Mouse (Mus musculus): Measurements from ENCODE around the gene D330020A13Rik.
"Not testable (repeated sequence)": the region's sequence is repeated elsewhere in the genome, so short reads cannot be mapped to it uniquely, and the experiment has no call there.

The D330020A13Rik gene

DNA sequence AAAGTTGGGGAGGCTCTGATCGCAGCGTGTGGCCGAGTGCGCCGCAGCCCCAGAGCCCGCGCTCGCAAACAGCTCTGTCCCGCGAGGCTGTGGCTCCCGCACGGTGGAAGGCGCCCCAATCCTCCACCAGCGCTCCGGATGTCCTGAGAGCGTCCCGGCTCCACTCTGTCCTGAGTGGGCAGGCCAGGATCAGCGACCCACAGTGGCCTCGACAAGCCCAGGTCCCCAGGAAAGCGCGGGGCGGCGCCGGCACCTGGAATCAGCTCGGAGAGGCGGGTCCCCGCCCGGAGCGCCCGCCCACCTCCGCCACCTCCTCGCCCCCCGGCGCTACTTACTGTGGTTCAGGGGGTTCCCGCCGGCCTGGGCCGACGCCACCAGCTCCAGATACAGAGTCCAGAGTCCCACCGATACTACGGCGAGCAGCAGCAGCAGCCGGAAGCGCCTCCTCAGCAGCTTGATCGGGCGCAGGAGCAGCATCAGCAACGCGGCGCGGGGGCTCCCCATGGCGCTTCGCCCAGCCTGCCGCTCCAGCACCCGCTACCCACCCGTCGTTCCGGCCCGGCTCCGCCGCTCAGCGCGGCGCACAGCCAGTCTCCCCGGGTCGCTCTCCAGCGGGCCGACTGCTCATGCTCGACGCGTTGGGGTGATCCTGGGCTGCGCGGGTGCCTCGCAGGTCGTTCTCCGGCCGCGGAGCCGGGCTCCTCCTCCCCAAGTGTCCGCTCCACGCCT is at the start of gene D330020A13Rik, which contains the start of gene B4galnt3:
TSS of gene D330020A13Rik (plus strand) at position 309 of the 729 bp plus-strand sequence.
TSS of gene B4galnt3 (minus strand) at position 504 of the 729 bp plus-strand sequence.
- DNase-seq: peak; percentile 48 to 49

DNA sequence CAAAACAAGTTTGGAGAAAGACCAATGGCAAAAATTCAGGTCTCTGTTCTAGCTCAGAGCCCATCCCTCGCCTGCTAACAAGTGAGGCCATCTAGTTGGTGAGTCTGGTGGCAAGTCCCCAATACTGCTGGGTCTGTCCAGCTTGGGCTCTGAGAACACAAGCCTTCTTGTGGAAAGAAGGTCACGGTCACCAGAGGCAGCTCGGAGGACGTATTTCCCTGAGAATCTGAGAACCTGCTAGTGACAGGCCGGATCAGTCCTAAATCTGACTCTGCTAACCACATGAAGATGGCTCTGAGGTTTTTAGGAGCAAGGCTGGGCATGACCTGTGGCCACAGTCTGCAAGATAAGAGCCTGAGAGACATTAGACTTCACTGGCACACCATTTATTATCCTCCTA is 47.5 kb upstream of the D330020A13Rik start:
- no peak for DNase-seq

DNA sequence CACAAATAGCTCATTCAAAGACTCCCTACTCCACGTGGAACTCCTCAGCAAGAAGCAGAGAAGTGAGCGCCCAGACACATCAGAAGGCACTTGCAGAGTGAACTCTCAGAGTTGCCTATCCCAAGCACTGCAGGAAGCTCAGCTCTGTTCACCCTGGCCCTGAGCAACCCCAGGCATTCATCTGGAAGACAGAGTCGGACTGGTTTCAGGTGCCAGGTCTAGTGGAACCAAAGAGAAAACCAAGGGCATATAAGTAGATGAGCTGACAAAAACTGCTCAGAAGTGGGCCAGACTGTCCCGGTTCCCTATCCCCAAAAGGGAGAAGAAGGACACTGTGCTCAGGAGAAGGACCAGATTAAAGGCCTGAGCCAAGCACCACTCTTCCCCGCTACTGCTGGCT is 44.3 kb upstream of the D330020A13Rik start:
- DNase-seq: no peak

DNA sequence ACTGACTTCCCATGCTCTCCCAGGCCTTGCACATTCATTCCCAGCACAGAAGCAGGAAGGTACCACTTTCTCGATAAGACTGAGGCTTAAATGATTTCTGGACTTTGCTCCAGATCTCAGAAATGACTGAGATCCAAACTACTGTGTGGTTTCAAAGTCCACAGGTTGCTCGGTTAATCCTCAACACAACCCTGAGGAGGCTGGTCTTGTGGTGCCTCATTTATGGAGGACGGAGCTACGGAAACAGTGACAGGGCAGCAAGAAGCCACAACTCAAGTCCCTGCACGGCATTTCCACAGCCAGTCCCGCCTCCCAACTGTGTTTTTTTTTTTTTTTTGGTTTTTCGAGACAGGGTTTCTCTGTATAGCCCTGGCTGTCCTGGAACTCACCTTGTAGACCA is 43.2 kb upstream of the D330020A13Rik start:
- DNase-seq: no peak

DNA sequence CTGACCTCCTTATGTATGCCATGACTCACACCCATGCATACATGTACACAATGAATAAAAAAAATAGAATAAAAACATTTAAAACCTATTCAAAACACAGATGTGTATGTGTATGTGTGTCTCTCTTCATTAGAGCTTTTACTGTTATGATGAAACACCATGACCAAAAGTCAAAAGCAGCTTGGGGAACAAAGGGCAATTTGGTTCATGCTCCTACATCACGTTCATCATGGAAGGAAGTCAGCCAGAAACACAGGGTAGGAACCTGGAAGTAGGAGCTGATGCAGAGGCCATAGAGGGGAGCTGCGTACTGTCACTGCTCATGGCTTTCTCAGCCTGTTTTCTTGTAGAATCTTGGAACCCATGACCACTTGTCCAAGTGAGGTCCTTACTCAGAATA is 41.4 kb upstream of the D330020A13Rik start:
- no peak for DNase-seq

DNA sequence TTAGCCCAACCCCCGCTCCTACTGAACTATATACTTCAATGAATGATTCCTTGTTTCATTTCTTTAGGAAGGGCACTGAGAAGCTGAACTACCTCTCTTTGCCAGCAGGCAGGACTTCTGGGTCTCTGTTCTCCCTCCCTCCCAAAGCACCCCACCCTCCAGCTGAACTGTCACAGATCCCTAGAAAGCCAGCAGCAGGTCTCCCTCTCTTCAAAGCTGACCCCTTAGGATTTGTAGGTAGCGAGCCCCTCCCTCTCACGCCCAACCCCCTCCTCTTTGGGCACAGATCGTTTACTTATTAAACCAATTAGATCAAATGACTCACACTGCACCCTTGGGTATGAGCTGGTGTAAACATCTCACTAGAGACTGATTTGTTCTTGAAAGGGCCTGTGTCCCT is 39.5 kb upstream of the D330020A13Rik start:
- DNase-seq: no peak

DNA sequence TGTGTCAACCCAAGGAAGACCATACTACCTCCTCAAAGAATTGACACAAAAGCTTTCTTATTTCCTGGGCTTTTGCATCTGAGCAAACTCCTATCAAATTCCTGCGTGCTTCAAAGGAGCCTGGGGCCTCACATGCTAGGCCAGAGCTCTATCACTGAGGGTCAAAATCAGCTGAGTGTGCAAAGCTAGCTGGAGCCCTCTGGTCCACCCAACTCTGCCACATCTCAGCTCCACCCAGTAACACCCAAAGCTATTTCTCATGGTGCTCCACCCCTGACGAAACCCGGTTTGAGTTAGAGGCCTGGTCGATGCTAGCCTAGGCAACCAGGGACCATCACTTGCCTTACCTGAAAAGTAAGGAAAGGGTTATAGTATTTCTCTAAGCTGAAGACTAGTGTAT is 39.0 kb upstream of the D330020A13Rik start:
- no peak for DNase-seq

DNA sequence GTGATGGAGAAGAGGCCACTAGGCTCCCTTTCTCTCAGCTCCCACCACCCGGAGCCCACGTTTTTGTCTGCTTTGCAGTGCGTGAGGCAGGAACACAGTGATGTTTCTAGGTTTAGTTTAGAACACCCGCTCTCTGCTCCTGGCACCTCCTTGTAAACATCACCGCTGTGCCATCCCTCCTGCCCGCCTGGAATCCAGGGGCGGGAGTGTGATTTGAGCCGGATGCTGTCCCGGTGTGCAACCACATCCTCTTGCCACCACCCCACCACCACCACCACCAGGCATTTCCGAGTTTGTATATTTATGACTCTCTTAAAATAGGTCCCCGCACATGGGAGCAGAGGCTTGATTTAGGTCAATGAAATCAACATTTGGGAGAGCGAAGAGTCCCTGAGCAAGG is 38.5 kb upstream of the D330020A13Rik start:
- no peak for DNase-seq

DNA sequence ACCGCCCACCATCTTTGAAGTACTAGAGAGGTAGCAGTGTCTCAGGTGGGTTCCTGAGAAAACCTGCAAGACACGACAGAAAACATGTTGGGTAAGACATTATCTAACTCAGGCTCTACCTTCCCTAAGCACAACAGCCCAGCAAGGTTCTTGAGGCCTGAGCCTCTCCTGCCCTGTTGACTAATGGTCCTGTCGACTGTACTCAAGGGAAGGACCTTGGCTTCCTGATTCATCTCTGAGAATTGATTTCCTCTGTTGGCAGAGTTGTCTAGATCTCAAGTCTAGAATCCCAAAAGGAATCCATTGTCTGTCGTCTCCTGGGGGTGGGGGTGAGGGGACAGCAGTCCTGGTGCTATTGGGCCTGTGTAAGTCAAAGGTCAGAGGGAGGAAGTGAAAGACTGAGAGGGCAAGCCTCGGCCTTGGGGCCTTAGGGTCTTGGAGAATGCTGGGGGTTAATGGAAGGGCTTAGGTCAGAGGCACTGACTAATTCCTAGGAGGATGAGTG is 37.7 kb upstream of the D330020A13Rik start:
- no peak for DNase-seq

DNA sequence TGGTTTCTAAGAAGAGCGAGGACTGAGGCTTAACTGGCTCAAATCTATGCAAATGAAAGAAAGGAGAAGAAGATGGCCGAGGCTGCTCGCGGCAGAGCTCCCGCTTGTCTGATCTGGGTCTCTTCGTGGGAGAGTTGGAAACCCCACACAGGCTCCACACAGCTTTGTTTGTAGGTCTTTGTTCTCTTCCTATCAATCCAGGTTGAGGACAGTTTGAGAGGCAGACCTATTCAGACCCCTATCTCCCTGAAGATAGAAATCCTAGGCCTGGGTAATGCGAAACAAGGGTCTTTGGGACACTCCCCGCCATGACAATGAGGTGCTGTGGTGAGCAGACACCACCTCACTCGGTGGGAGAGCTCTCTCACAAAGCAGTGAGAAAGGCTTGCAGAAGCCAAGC is 34.7 kb upstream of the D330020A13Rik start:
- no peak for DNase-seq

DNA sequence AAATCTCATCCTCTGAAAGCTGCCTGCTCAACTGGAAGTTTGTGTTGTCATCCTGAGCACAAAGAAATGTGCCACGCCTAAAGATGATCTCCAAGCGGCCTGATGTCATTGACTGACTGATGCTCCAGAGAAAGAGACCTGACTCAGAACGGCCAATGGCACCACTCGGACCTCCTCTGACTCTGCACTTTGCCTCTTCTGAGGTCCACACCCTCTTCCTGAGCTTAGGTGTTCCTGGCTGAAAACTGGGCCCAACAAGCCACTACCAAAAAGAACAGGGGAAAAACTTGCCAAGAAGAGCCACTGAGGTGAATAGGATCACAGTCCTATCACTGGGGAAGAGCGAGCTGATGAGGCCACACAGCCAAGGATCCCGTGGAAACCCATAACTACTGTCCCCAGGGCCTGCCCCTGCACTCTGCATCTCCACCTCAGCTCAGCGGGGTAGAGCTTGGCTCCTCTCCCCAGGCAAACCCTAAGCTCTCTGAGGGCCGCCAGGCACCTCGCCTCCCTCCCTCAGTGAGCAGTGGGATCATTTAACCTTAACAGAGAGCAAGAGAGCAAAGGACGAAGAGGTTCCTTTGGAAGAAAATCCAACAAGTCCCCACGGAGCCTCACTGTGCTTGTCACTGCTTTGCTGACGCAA is 31.2 kb upstream of the D330020A13Rik start:
- DNase-seq: no peak

DNA sequence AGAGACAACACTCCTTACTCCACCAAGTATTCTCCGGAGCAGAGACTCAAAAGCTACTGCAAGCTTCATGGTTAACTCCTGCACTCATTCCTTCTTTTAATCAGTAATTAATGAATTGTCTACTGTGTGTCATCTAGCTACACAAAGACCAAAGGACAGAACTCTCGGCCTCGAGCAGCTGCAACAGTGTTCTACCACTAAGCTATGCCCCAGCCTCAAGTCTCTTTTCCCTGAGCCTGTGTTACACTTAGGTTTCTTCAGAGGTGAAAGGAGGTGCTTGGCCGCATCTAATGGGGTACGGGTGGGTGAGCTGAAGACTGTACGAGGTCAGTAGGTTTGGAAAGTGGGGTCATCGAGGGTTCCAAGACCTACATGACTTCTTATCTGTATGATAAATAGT is 30.6 kb upstream of the D330020A13Rik start:
- DNase-seq: no peak

DNA sequence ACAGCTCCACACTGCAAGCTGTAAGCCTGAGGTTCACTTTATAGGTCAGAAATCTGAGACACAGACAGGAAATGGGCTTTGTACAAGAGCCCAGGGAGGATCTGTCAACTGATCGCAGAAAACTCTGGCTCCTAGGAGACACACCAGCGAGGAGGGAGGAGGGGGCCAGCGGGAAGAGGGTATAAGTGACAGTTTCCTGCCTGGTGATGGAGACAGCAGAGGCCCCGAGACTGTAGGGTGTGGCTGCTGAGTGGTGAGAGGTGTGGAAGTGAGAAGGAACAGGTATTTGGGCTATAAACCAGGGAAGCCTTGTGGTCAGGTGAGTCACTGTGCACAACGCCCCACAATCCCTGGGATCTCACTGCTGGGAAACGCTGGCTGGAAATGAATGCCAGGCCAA is 30.0 kb upstream of the D330020A13Rik start:
- DNase-seq: no peak

DNA sequence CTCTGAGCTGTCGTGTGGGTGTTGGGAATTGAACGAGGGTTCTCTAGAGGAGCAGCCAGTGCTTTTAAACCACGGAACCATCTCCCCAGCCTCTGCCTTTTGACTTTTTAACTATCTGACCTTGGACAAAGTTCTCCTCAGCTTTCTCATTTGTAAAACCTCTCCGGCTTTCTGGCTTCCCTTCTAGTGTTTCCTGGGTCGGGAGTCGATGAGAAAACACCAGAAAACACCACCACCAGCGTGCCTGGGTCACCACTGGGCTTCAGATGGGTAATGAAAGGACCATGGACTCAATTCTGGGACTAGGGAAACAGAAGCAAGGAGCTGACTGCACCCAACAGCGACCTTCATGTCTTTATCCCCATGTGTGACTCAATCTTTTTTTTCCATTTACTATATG is 20.0 kb upstream of the D330020A13Rik start:
- no peak for DNase-seq

DNA sequence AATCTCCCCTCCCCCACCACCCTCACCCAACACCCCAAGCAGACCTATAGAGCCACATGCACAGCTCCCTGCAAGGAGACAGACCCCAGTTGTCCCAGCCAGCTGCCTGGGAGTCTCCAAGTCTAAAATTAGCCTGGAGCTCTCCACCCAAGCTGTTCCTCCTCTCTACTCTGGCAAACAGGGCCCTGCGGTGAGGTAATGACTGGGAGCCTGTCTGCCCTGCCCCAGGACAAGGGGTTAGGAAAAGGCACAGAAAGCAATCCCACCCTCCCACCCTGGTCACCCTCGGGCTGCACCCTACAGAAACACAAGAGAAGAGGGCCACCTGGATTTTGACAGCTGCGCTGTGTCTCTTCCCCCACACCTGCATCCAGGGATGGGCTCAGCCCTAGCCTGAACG is 19.3 kb upstream of the D330020A13Rik start:
- DNase-seq: no peak

DNA sequence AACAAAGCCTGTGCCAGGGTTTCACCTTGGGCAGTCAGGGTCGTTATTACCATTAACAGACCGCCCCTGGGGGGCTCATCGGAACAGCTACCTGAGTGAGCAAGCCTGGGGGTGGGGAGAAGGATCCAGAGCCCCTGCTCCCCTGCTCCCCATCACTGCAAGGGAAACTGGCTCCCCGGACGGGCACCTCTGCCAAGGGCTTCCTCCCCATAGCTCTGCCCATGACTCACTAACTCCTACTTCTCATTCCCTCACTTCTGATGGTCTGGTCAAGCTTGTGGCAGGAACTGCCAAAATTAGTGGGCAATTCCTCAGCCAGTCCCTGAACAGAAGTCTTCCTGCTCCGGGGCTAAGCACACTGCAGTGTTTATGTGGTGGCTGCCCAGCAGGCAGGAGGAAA is 18.9 kb upstream of the D330020A13Rik start:
- no peak for DNase-seq

DNA sequence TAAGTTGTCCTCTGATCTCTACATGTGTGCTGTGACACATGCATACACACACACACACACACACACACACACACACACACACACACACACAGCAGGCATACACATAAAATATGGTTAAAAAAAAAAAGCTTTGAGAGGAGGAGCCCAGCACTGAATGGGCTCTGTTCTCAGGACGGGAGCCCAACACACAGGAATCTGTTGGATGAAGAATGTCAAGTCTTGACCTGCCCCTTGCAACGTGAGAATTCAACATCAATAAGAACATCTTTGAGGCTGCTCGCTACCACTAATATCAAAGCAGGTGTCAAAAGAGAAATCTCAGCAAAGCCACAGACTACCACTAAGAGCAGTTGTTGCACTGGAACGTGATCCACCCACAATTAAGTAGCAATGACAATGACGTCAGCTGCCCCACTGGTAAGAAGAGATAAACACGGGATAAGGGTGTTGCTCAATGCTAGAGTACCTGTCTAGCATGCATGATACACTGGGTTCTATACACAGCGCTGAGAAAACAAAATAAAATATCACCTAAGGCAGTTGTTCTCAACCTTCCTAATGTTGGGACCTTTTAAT is 17.2 kb upstream of the D330020A13Rik start:
- no peak for DNase-seq

DNA sequence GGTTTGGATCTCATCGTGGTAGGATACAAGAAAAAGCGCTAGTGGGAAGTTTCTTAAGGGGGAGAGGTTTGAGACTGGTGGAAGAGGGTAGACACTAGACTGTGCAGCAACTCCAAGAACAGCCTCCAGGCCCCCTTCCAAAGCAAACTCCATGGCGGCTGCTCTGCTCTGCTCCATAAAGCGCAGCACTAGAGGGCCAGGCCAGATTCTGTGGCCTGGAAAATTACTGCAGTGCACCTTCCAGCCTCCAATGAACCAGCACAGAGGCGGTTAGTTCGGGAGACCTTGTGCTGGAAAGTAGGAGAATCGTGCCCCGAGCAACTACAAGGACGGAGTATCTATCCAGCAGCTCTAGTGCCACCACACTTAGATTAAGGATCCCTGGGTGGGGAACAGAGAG is 6.9 kb upstream of the D330020A13Rik start:
- DNase-seq: no peak

DNA sequence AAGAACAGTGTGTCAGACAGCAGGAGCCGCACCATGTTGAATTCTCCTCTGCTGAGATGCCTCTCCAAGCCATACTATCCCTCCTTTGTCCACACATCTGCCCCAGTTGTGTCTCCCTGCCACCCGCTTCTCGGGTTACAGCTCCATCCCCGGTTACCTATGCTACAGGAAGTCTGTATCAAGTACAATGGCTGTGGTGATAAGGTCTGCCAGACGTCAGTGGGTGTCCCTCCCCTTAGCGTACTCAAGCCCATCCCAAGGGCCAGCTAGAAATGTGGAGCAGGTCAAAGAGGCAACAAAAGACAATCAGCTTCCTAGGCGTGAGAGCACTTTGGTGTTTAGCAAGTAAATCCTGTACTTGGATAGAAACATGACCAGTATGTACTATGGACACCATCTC is 5.6 kb upstream of the D330020A13Rik start:
- DNase-seq: no peak

DNA sequence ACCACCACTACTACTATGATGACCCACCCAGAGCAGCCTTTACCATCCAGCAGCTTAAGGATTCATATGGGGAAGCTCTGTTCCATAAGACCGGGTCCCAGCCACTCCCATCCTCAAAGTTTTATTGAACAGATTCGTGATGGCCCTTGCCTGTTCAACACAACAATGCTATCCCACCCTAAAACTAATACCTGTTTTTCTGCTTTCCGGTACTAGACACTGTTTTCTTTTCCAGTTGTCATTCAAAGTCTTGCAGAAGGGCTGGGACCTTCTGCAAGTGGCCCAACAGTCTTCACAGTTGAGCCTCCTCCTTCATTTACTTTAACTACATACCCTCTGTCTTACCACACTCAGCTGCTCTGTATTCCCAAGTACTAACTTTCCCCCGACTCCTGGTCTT is 4.7 kb upstream of the D330020A13Rik start:
- DNase-seq: no peak

DNA sequence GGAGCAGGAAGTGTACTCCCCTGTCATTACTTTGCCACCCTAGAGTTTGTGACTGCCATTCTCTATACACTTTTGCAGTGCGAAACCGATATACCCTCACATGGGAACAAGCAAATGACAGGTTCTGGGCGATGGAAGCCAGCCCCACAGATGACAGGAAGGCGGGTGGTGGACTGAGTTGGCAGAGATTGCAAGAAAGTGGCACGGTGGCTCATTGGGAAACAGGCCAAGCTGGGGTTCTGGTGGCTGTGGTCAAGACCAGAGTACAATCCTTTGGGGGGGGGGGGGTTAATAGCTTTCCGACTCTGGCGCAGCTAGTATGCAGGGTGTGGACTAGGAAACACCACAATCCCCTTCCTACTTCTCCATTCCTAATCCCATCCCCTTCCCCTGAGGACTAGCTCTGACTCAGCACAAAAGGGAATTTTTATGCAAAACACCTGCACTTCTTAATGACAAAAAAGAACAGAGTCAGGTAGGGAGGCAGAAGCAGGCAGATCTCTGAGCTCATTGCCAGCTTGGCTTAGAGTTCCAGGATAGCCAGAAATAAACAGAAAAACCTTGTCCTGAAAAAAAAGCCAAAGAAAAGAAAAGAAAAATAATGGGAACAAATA is 2.7 kb upstream of the D330020A13Rik start:
- DNase-seq: peak in 1 of 2 experiments; percentile 29

DNA sequence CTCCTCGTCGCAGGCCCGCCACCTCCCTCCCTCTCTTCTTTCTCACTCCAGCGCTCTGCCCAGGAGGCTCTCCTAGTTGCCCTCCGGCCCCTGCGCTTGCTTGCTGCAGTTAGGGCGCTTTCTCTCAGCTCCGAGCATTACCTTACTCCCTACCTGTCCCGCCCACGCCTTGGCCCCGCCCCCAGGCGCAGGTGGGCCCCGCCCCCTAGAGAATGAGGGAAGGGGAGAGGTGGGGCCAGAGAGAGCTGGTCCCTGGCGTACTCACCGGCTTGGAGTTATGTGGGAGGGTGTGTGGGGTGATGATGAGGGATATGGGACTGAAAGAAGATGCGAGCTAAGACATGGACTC is 595 bp downstream of the D330020A13Rik start:
- peak in 1 of 2 experiments; percentile 68 for DNase-seq

DNA sequence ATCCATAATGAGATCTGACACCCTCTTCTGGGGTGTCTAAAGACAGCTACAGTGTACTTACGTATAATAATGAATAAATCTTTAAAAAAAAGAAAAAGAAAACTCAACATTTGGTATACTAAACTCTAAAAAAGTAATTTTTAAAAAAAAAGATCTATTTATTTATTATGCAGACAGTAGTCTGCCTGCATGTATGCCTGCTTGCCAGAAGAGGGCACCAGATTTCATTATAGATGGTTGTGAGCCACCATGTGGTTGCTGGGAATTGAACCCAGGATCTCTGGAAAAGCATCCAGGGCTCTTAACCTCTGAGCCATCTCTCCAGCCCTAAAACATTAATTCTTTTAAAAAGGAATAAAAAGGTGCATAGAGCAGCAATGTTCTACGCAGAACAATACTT is 2.4 kb downstream of the D330020A13Rik start:
- DNase-seq: not testable (repeated sequence)

DNA sequence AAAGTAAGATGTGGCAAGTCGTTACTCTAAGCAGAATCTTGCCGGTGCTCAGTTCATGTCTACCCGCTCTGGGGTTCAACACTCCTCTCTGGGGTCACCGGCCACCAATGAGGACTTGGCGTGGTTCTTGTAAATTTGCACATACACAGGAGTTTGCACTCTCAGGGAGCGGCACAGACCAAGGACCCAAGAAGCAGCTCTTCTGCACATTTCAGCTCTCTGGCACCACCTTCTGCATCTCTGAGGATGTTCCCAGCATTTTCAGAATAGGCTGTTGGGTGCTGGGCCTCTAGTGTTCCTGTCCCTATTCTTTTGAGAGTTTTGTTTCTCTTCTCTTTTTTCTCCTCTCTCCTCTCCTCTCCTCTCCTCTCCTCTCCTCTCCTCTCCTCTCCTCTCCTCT is 7.0 kb downstream of the D330020A13Rik start:
- DNase-seq: peak; percentile 24 to 58

Measured in cerebellum, postnatal 25 days (tissue).